Mouse (Mus musculus): ENCODE results near the gene Anapc13. TPM values are rescaled to one million over a fixed set of nuclear protein-coding genes. Genes with fewer than 3 reads are reported as not detected.

Anapc13 gene
- 256 and 281 TPM in 2 replicates for polyA plus RNA-seq (2012; rRNA removed)

DNA sequence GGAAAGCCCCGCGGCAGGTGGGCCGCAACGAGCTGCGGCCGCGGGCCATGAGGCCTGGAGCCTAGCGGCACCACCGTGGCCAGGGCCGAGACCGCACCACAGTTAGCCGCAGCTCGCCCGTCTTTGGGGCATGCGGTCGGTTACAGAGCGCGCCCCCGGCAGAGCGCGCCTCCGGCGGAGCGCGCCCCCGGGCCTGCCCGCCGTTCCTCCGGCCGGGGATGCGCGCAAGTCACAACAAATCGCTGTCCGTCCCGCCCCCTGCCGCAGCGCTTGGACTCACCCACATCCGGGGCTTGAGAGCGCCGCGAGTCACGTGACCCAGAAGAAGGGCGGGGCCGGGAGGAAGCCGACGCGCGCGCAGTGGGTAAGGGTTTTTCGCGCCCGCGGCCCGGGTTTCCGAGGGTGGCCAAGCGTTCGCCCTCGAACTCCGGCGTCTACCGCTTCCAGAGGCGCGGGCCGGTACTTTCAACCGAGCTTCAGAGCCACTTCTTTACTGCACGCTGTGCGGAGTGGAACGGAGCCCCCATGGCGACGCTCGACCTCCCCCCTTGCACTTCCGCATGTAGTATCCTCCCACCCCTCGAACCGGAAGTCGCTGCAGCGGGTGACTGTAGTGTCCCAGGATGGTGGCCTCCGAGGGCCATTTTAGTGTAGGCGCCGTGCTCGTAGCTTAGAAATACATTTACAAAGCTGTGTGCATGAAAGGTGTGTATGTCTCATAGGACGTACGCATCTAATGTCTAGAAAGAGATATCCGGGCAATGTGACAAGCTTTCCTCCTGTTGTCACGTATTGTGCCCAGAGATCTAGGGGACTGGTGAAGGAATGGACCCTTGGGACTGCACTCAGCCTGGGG is at the start of gene Anapc13, which contains the start of gene Cep63:
Anapc13 (plus strand) TSS at position 314 of the 856 bp plus-strand sequence.
Cep63 (minus strand) TSS at position 552 of the 856 bp plus-strand sequence.

Other genes starting within 250 kb of the Anapc13 start
- gene Ky, start 120.5 kb upstream of the Anapc13 start, polyA plus RNA-seq (2012; rRNA removed), result 0.32 and 0.42 TPM in 2 replicates
- 30.0 and 40.3 TPM in 2 replicates for gene Cep63, start 238 bp downstream of the Anapc13 start, polyA plus RNA-seq (2012; rRNA removed)
- gene Amotl2, start 90.4 kb downstream of the Anapc13 start, polyA plus RNA-seq (2012; rRNA removed), result 53.6 and 69.4 TPM in 2 replicates
- gene Ryk, start 208.6 kb downstream of the Anapc13 start, polyA plus RNA-seq (2012; rRNA removed), result 56.6 and 62.7 TPM in 2 replicates